8 mouse cellular contexts compared by ENCODE assay signal in the genomic region with DNA sequence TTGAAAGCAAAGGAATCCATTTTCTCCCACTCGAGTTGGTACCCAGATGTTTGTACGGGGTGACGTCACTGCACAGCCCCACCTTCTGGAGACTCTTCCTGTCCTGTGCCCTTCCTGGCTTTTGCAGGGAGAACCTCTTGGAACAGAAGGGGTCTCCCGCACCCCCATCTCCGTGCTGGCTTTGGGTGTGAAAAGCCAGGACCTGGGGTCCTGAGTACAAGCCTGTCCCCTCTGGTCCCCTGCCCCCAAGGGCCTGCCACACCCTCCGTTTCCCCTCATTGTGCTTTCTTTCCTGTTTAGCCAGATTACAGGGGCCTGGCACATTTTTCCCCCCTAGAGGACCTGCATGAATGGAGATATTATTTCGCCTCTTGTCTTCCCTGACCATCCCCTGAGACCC. TPM values are rescaled to one million over a fixed set of nuclear protein-coding genes. Genes with fewer than 3 reads are reported as not detected.
DNase-seq lines count a peak whose midpoint lies in the region; ATAC-seq and TF ChIP-seq lines count a peak whose summit lies in the region.

No protein-coding gene starts in this region.

- peaks cover 19% of the 10 kb centered on the region for H3K36me3 ChIP-seq in forebrain, embryonic 10.5 days (replicated peaks)
- H3K36me3 ChIP-seq in forebrain, embryonic 16.5 days (ENCODE audit: control insufficient read depth, insufficient read depth) = no peaks in the 10 kb centered on the region
- H3K36me3 ChIP-seq in limb, embryonic 11.5 days (ENCODE audit: control insufficient read depth, insufficient read depth, low read length) = no peaks in the 10 kb centered on the region; the same call in 1 of the 2 replicates
- 0 out of 2 replicates have a peak, but pooled peaks cover 4% of the 10 kb centered on the region for H3K36me3 ChIP-seq in midbrain, postnatal 0 days (ENCODE audit: insufficient read depth, low read length)

- peak overlapping the region; percentile 30; the same call in 1 of the 2 replicates for H3K4me3 ChIP-seq in forebrain, embryonic 10.5 days
- no peak overlapping the region for H3K4me3 ChIP-seq in forebrain, embryonic 16.5 days (replicated peaks; ENCODE audit: low read length)
- H3K4me3 ChIP-seq in limb, embryonic 11.5 days (ENCODE audit: low read depth, low read length) = no peak overlapping the region
- H3K4me3 ChIP-seq in midbrain, postnatal 0 days (ENCODE audit: low read depth, low read length) = no peak overlapping the region

- H3K4me2 ChIP-seq in forebrain, embryonic 16.5 days (ENCODE audit: low read length) = no peak overlapping the region
- H3K4me2 ChIP-seq in limb, embryonic 11.5 days (ENCODE audit: low read depth, severe bottlenecking) = peak overlapping the region; percentile 32; the same call in 1 of the 2 replicates
- no peak overlapping the region for H3K4me2 ChIP-seq in midbrain, postnatal 0 days (ENCODE audit: low read depth, low read length, poor library complexity, severe bottlenecking)

- DNase-seq in forebrain, embryonic 10.5 days (ENCODE audit: extremely low spot score, low spot score) = no peak
- DNase-seq in heart, postnatal 4 days = peak; percentile 56
- DNase-seq in limb, embryonic 11.5 days (ENCODE audit: low spot score) = peak; percentile 46
- DNase-seq in midbrain, postnatal 0 days (ENCODE audit: low spot score) = no peak
- DNase-seq in c-Kit-positive CD71-positive TER-119-positive erythroid progenitor cells, embryonic 14.5 days (ENCODE audit: low spot score) = no peak
- no peak for DNase-seq in urinary bladder, postnatal 25 days (ENCODE audit: low spot score)
- no peak for DNase-seq in gastrocnemius, adult 18-20 months (ENCODE audit: low spot score)

- H3K4me1 ChIP-seq in forebrain, embryonic 10.5 days = peaks cover 52% of the 10 kb centered on the region
- H3K4me1 ChIP-seq in forebrain, embryonic 16.5 days (replicated peaks; ENCODE audit: control insufficient read depth, insufficient read depth, low read length) = peaks cover 20% of the 10 kb centered on the region
- peaks cover 38% of the 10 kb centered on the region for H3K4me1 ChIP-seq in limb, embryonic 11.5 days (ENCODE audit: control insufficient read depth, insufficient read depth, low read length)
- no peaks in the 10 kb centered on the region; the same call in 1 of the 2 replicates for H3K4me1 ChIP-seq in midbrain, postnatal 0 days (ENCODE audit: insufficient read depth, low read length)

- TF ChIP-seq CTCF in midbrain, postnatal 0 days (IDR thresholded peaks at IDR 0.05) = no peak

- WGBS in forebrain, embryonic 10.5 days = 35% methylated on average over 7 of the region's 7 CpGs
- WGBS in forebrain, embryonic 16.5 days = 47% methylated on average over 7 of the region's 7 CpGs
- 38% methylated on average over 7 of the region's 7 CpGs for WGBS in limb, embryonic 11.5 days
- 29% methylated on average over 7 of the region's 7 CpGs for WGBS in midbrain, postnatal 0 days

- peak overlapping the region; percentile 84 for H3K27ac ChIP-seq in forebrain, embryonic 10.5 days
- H3K27ac ChIP-seq in forebrain, embryonic 16.5 days (ENCODE audit: low read length) = no peak overlapping the region
- H3K27ac ChIP-seq in limb, embryonic 11.5 days (replicated peaks; ENCODE audit: low read depth, low read length) = peak overlapping the region; percentile 87
- peak overlapping the region; percentile 47; the same call in 1 of the 2 replicates for H3K27ac ChIP-seq in midbrain, postnatal 0 days (ENCODE audit: low read depth, low read length)

- peaks cover 39% of the 10 kb centered on the region for H3K27me3 ChIP-seq in forebrain, embryonic 10.5 days (ENCODE audit: poor library complexity, severe bottlenecking)
- H3K27me3 ChIP-seq in forebrain, embryonic 16.5 days (replicated peaks; ENCODE audit: control insufficient read depth, insufficient read depth, low read length) = no peaks in the 10 kb centered on the region
- no peaks in the 10 kb centered on the region for H3K27me3 ChIP-seq in limb, embryonic 11.5 days (ENCODE audit: control insufficient read depth, insufficient read depth, low read length)
- H3K27me3 ChIP-seq in midbrain, postnatal 0 days (ENCODE audit: insufficient read depth, low read length) = no peaks in the 10 kb centered on the region

- H3K9ac ChIP-seq in forebrain, embryonic 16.5 days (replicated peaks; ENCODE audit: low read depth, low read length) = no peak overlapping the region
- no peak overlapping the region; the same call in none of the 2 replicates for H3K9ac ChIP-seq in limb, embryonic 11.5 days (ENCODE audit: low read length)
- H3K9ac ChIP-seq in midbrain, postnatal 0 days (replicated peaks; ENCODE audit: low read length, poor library complexity, severe bottlenecking) = 0 out of 2 replicates have a peak overlapping the region, but pooled peaks have one; percentile 24

- no peak for ATAC-seq in forebrain, embryonic 16.5 days
- ATAC-seq in limb, embryonic 11.5 days (ENCODE audit: insufficient number of reproducible peaks, low FRiP score, low TSS enrichment, low read depth) = no peak
- no peak for ATAC-seq in midbrain, postnatal 0 days (ENCODE audit: low FRiP score)

- no peaks in the 10 kb centered on the region for H3K9me3 ChIP-seq in forebrain, embryonic 10.5 days
- H3K9me3 ChIP-seq in forebrain, embryonic 16.5 days (ENCODE audit: control insufficient read depth, low read length) = no peaks in the 10 kb centered on the region
- no peaks in the 10 kb centered on the region for H3K9me3 ChIP-seq in limb, embryonic 11.5 days (ENCODE audit: control insufficient read depth, low read length)
- H3K9me3 ChIP-seq in midbrain, postnatal 0 days (ENCODE audit: low read length) = no peaks in the 10 kb centered on the region

RNA-seq across cellular contexts. Expression of gene Ece1, which starts 58.0 kb away (rescaled TPM):
- polyA plus RNA-seq in forebrain, embryonic 10.5 days (2016; fragmentation: Nextera tagmentation; extraction: Ambion mirVana) = 27.5 and 28.6 TPM in 2 replicates
- 12.4 and 16.3 TPM in 2 replicates for polyA plus RNA-seq in forebrain, embryonic 16.5 days (2015; fragmentation: Nextera tagmentation; extraction: Ambion mirVana)
- total RNA-seq in heart, postnatal 4 days (2021) = 100 to 1,000 TPM; 119 to 133 TPM
- polyA plus RNA-seq in limb, embryonic 11.5 days (2014; fragmentation: Nextera tagmentation; extraction: Ambion mirVana) = 38.0 and 39.0 TPM in 2 replicates
- 36.3 and 51.9 TPM in 2 replicates for total RNA-seq in midbrain, postnatal 0 days (2014; rRNA removed)
- polyA plus RNA-seq in midbrain, postnatal 0 days (2015; fragmentation: Nextera tagmentation; extraction: Ambion mirVana) = 23.2 and 23.7 TPM in 2 replicates
- total RNA-seq in gastrocnemius, adult 18-20 months (2021) = 10 to 100 TPM; 65.0 to 78.0 TPM

Comparison
In these comparisons a context has a peak if more than half of its experiments do, and no peak if none do; other contexts are left out.
1. DNase-seq: peak in heart, postnatal 4 days (single experiment) and limb, embryonic 11.5 days (single experiment); none in forebrain, embryonic 10.5 days (single experiment), midbrain, postnatal 0 days (single experiment), c-Kit-positive CD71-positive TER-119-positive erythroid progenitor cells, embryonic 14.5 days (single experiment), urinary bladder, postnatal 25 days (single experiment) and gastrocnemius, adult 18-20 months (single experiment).